Mouse (Mus musculus): ENCODE measurements around the gene Pou4f2. TPM values are rescaled to one million over a fixed set of nuclear protein-coding genes. Genes with fewer than 3 reads are reported as not detected.

The Pou4f2 gene
- total and polyA plus RNA-seq, 2 experiments = not detected

DNA sequence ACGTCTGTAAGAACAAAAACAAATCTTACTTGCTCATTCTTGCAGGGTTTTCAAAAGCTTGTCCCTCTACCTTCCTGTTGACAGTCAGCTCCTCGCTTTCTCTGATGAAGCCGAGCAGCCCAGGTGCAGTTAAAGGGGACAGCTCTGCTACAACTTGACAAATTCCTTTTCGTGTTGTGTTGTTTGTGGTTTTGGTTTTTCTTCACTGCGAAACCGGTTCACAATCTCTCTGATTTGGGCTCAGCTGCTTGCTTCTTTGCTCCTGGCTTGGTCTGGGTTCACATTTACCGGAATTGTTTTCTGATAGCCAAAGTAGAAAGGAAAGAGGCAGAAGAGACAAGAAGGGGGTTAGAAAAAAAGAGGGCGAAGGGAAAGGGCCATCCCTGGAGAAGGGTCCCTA lies 2.1 kb downstream of the Pou4f2 start:
- 8% methylated on average over 8 of the region's 8 CpGs for WGBS

DNA sequence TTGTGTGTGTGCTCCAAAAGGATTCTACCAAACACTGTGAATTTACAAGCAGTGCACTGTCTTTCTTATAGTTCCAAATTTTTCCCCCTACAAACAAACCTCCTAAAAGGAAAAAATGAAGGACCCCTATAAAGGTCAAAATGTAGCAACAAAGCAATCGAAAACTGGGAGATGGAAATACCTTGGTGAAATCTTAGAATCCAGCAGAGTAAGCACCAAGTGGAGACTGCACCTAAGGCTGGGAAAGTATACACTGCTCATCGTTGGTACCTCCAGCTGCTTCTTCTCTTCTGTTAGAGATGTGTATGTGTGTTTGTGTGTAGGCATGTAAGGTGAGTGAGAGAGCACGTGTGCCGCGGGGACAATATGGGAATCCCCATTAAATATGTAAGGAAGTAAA lies 3.1 kb downstream of the Pou4f2 start:
- WGBS = 22% methylated on average over 5 of the region's 5 CpGs
- no peak for DNase-seq (ENCODE audit: extremely low read depth, low read depth, low spot score)
- Histone ChIP-seq H3K4me1 (ENCODE audit: control insufficient read depth, insufficient read depth, low read length) (no peaks in the 10 kb centered on the region), H3K36me3 (ENCODE audit: control insufficient read depth, insufficient read depth, low read length) (no peaks in the 10 kb centered on the region), H3K4me3 (ENCODE audit: insufficient read depth, low read depth, low read length) (no peak overlapping the region), H3K79me2 (ENCODE audit: control insufficient read depth, insufficient read depth, low read length) (no peaks in the 10 kb centered on the region), H3K27me3 (ENCODE audit: control insufficient read depth, insufficient read depth, low read length) (peaks cover 20% of the 10 kb centered on the region), H3K27ac (replicated peaks; ENCODE audit: insufficient read depth, low read depth, low read length) (no peak overlapping the region), H3K9ac (ENCODE audit: low read depth, low read length) (no peak overlapping the region)
- TF ChIP-seq POLR2A (IDR thresholded peaks at IDR 0.05; ENCODE audit: extremely low read depth, insufficient read depth, low read length) (no peak), CTCF (IDR thresholded peaks at IDR 0.05; ENCODE audit: low read depth, low read length) (no peak)

More for the DNA sequence above, 2.1 kb downstream of the Pou4f2 start:
- no peak overlapping the region for H3K4me3 ChIP-seq (ENCODE audit: insufficient read depth, low read depth, low read length)
- peaks cover 20% of the 10 kb centered on the region for H3K27me3 ChIP-seq (ENCODE audit: control insufficient read depth, insufficient read depth, low read length)
- no peaks in the 10 kb centered on the region for H3K36me3 ChIP-seq (ENCODE audit: control insufficient read depth, insufficient read depth, low read length)
- no peak overlapping the region for H3K27ac ChIP-seq (replicated peaks; ENCODE audit: insufficient read depth, low read depth, low read length)
- TF ChIP-seq POLR2A (IDR thresholded peaks at IDR 0.05; ENCODE audit: extremely low read depth, insufficient read depth, low read length) = no peak
- no peak for TF ChIP-seq CTCF (IDR thresholded peaks at IDR 0.05; ENCODE audit: low read depth, low read length)
- no peak overlapping the region for H3K9ac ChIP-seq (ENCODE audit: low read depth, low read length)
- no peaks in the 10 kb centered on the region for H3K4me1 ChIP-seq (ENCODE audit: control insufficient read depth, insufficient read depth, low read length)
- no peaks in the 10 kb centered on the region for H3K79me2 ChIP-seq (ENCODE audit: control insufficient read depth, insufficient read depth, low read length)
- no peak for DNase-seq (ENCODE audit: extremely low read depth, low read depth, low spot score)

DNA sequence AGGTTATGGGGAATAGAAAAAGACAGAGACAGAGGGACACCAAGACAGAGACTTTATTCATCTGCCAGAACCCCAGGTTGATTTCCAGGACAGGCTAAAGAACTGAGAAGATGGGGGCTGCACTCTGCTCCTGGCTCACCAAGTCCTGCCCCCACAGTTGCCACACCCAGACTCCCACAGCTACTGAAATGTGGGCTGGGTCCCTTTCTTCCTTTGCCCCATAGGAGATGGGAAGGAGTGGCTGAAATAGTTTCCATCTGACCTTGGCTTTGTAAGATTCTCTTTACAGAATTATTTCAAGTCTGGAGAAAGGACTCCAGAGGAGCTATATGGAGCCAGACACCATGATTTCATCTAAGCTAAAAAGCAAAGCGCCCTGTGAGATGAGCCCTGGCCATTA lies 4.0 kb downstream of the Pou4f2 start:
- DNase-seq (ENCODE audit: extremely low read depth, low read depth, low spot score) = no peak
- Histone ChIP-seq H3K36me3 (ENCODE audit: control insufficient read depth, insufficient read depth, low read length) (no peaks in the 10 kb centered on the region), H3K9ac (ENCODE audit: low read depth, low read length) (no peak overlapping the region), H3K27ac (replicated peaks; ENCODE audit: insufficient read depth, low read depth, low read length) (no peak overlapping the region), H3K79me2 (ENCODE audit: control insufficient read depth, insufficient read depth, low read length) (no peaks in the 10 kb centered on the region), H3K27me3 (ENCODE audit: control insufficient read depth, insufficient read depth, low read length) (peaks cover 17% of the 10 kb centered on the region), H3K4me3 (ENCODE audit: insufficient read depth, low read depth, low read length) (no peak overlapping the region), H3K4me1 (ENCODE audit: control insufficient read depth, insufficient read depth, low read length) (no peaks in the 10 kb centered on the region)
- TF ChIP-seq CTCF (IDR thresholded peaks at IDR 0.05; ENCODE audit: low read depth, low read length) (no peak), POLR2A (IDR thresholded peaks at IDR 0.05; ENCODE audit: extremely low read depth, insufficient read depth, low read length) (no peak)
- WGBS = 36% methylated on average over 1 of the region's 1 CpGs

DNA sequence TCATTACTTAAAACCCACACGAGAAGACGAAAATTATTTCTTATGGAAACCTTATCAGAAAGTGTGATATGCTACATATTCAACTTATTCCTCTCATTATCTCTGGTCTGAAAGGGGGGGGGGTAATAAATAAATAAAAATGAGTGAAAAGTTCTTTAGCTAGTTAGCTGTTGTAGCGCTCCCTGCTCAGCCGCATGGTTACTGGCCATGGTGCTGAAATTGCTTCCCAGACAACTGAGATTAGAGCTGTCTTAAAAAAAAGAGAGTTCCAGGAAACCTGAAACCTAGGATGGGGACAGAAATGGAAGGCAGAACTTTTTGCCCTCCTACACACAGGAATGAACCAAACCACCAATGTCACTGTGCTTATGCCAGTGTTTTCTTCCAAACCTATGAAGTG lies 5.1 kb downstream of the Pou4f2 start:
- no peak overlapping the region for H3K9ac ChIP-seq (ENCODE audit: low read depth, low read length)
- H3K79me2 ChIP-seq (ENCODE audit: control insufficient read depth, insufficient read depth, low read length) = no peaks in the 10 kb centered on the region
- no peaks in the 10 kb centered on the region for H3K36me3 ChIP-seq (ENCODE audit: control insufficient read depth, insufficient read depth, low read length)
- WGBS = 9% methylated on average over 4 of the region's 4 CpGs
- TF ChIP-seq CTCF (IDR thresholded peaks at IDR 0.05; ENCODE audit: low read depth, low read length) (no peak), POLR2A (IDR thresholded peaks at IDR 0.05; ENCODE audit: extremely low read depth, insufficient read depth, low read length) (no peak)
- no peak overlapping the region for H3K4me3 ChIP-seq (ENCODE audit: insufficient read depth, low read depth, low read length)
- no peak overlapping the region for H3K27ac ChIP-seq (replicated peaks; ENCODE audit: insufficient read depth, low read depth, low read length)
- no peaks in the 10 kb centered on the region for H3K4me1 ChIP-seq (ENCODE audit: control insufficient read depth, insufficient read depth, low read length)
- DNase-seq (ENCODE audit: extremely low read depth, low read depth, low spot score) = no peak
- H3K27me3 ChIP-seq (ENCODE audit: control insufficient read depth, insufficient read depth, low read length) = peaks cover 11% of the 10 kb centered on the region

GRCm38 (mm10) chr8:78428148-78428547 lies 8.3 kb downstream of the Pou4f2 start:
- no peaks in the 10 kb centered on the region for H3K79me2 ChIP-seq (ENCODE audit: control insufficient read depth, insufficient read depth, low read length)
- no peak for DNase-seq (ENCODE audit: extremely low read depth, low read depth, low spot score)
- H3K36me3 ChIP-seq (ENCODE audit: control insufficient read depth, insufficient read depth, low read length) = no peaks in the 10 kb centered on the region
- TF ChIP-seq CTCF (IDR thresholded peaks at IDR 0.05; ENCODE audit: low read depth, low read length) (no peak), POLR2A (IDR thresholded peaks at IDR 0.05; ENCODE audit: extremely low read depth, insufficient read depth, low read length) (no peak)
- 14% methylated on average over 11 of the region's 11 CpGs for WGBS
- no peaks in the 10 kb centered on the region for H3K4me1 ChIP-seq (ENCODE audit: control insufficient read depth, insufficient read depth, low read length)
- H3K27ac ChIP-seq (replicated peaks; ENCODE audit: insufficient read depth, low read depth, low read length) = no peak overlapping the region
- no peak overlapping the region for H3K9ac ChIP-seq (ENCODE audit: low read depth, low read length)
- H3K4me3 ChIP-seq (ENCODE audit: insufficient read depth, low read depth, low read length) = no peak overlapping the region
- H3K27me3 ChIP-seq (ENCODE audit: control insufficient read depth, insufficient read depth, low read length) = peaks cover 5% of the 10 kb centered on the region; the same call in 1 of the 2 replicates

- TF ChIP-seq POLR2A (IDR thresholded peaks at IDR 0.05; ENCODE audit: extremely low read depth, insufficient read depth, low read length) (no peak), CTCF (IDR thresholded peaks at IDR 0.05; ENCODE audit: low read depth, low read length) (no peak)
- DNase-seq (ENCODE audit: extremely low read depth, low read depth, low spot score) = no peak
- Histone ChIP-seq H3K27ac (replicated peaks; ENCODE audit: insufficient read depth, low read depth, low read length) (no peak overlapping the region), H3K4me1 (ENCODE audit: control insufficient read depth, insufficient read depth, low read length) (no peaks in the 10 kb centered on the region), H3K27me3 (ENCODE audit: control insufficient read depth, insufficient read depth, low read length) (peaks cover 5% of the 10 kb centered on the region; the same call in 1 of the 2 replicates), H3K36me3 (ENCODE audit: control insufficient read depth, insufficient read depth, low read length) (no peaks in the 10 kb centered on the region), H3K4me3 (ENCODE audit: insufficient read depth, low read depth, low read length) (no peak overlapping the region), H3K79me2 (ENCODE audit: control insufficient read depth, insufficient read depth, low read length) (no peaks in the 10 kb centered on the region), H3K9ac (ENCODE audit: low read depth, low read length) (no peak overlapping the region)
- WGBS = 7% methylated on average over 8 of the region's 8 CpGs
Measured at GRCm38 (mm10) chr8:78427769-78428130, 8.7 kb downstream of the Pou4f2 start.

All from liver, adult 2 months (tissue).